Mouse (Mus musculus): ENCODE data around the gene Rpa1.

The Rpa1 gene

GRCm38 (mm10) chr11:75261730-75262129 lies 86.4 kb downstream of the Rpa1 start:
- DNase-seq: no peak

- no peak for DNase-seq
Measured at GRCm38 (mm10) chr11:75261016-75261415, 87.1 kb downstream of the Rpa1 start.

- DNase-seq: no peak
Measured at GRCm38 (mm10) chr11:75259996-75260561, 88.0 kb downstream of the Rpa1 start.

GRCm38 (mm10) chr11:75259416-75259815 lies 88.7 kb downstream of the Rpa1 start:
- DNase-seq: no peak

- no peak for DNase-seq
Measured at GRCm38 (mm10) chr11:75257056-75257648, 91.0 kb downstream of the Rpa1 start.

GRCm38 (mm10) chr11:75255330-75255729 lies 92.8 kb downstream of the Rpa1 start:
- no peak for DNase-seq

GRCm38 (mm10) chr11:75254252-75254912 lies 93.7 kb downstream of the Rpa1 start:
- peak; percentile 33 for DNase-seq

- no peak for DNase-seq
Measured at GRCm38 (mm10) chr11:75251557-75252070, 96.5 kb downstream of the Rpa1 start.

GRCm38 (mm10) chr11:75251006-75251512 lies 97.1 kb downstream of the Rpa1 start:
- DNase-seq: no peak

GRCm38 (mm10) chr11:75249588-75249987 lies 98.5 kb downstream of the Rpa1 start:
- no peak for DNase-seq

All from thymus, postnatal 25 days (tissue).